Mouse (Mus musculus) heart, postnatal 0 days (tissue): Measurements from ENCODE around the gene Lsg1. TPM values are rescaled to one million over a fixed set of nuclear protein-coding genes. Genes with fewer than 3 reads are reported as not detected.

Experiments
- ATAC-seq: fragments of 200-750 bp; cut with Nextera tagmentation; 2 replicates; pipeline ENCODE4 v1.8.0; 2017; ENCODE audit warnings: low read depth, moderate number of reproducible peaks, moderate library complexity; ENCODE audit not compliant: insufficient read depth
- DNase-seq: peaks from one replicate; pipeline ENCODE4 v3.0.0-alpha.2; 2016; ENCODE audit warnings: low spot score
- H3K27ac ChIP-seq: fragments of 300-500 bp; sonication (generic); 2 replicates; pipeline ENCODE4 v1.5.1; 2014; ENCODE audit warnings: low read depth, mild to moderate bottlenecking
- H3K27me3 ChIP-seq: fragments of 300-500 bp; sonication (generic); 2 replicates; pipeline ENCODE4 v1.6.1; 2014; ENCODE audit warnings: low read length, mixed read lengths; ENCODE audit not compliant: control insufficient read depth, insufficient read depth
- H3K36me3 ChIP-seq: fragments of 300-500 bp; sonication (generic); replicated peaks from 2 replicates; pipeline ENCODE4 v1.6.1; 2014; ENCODE audit warnings: low read length, mixed read lengths; ENCODE audit not compliant: control insufficient read depth, insufficient read depth
- H3K4me1 ChIP-seq: fragments of 300-500 bp; sonication (generic); 2 replicates; pipeline ENCODE4 v1.6.1; 2014; ENCODE audit warnings: antibody characterized with exemption; ENCODE audit not compliant: control insufficient read depth, insufficient read depth
- H3K4me2 ChIP-seq: fragments of 300-500 bp; sonication (generic); 2 replicates; pipeline ENCODE4 v1.6.1; 2014; ENCODE audit warnings: low read depth, mild to moderate bottlenecking, low read length, moderate library complexity
- H3K4me3 ChIP-seq: fragments of 300-500 bp; sonication (generic); 2 replicates; pipeline ENCODE4 v1.5.1; 2014; ENCODE audit warnings: low read depth, low read length
- H3K9ac ChIP-seq: fragments of 300-500 bp; sonication (generic); replicated peaks from 2 replicates; pipeline ENCODE4 v1.6.1; 2014; ENCODE audit warnings: low read depth, low read length, mixed read lengths
- H3K9me3 ChIP-seq: fragments of 300-500 bp; sonication (generic); replicated peaks from 2 replicates; pipeline ENCODE4 v1.6.1; 2016; ENCODE audit warnings: low read length; ENCODE audit not compliant: control insufficient read depth
- CTCF ChIP-seq: IDR thresholded peaks from 2 replicates; pipeline ENCODE4 v1.5.1; 2016; ENCODE audit warnings: antibody characterized with exemption, control low read depth, low read depth
- EP300 ChIP-seq: IDR thresholded peaks from 2 replicates; pipeline ENCODE4 v1.6.1; 2016; ENCODE audit warnings: antibody characterized with exemption, low read depth
- WGBS: fragments of 180-500 bp; shearing (Covaris S2); extraction: QIAGEN DNeasy Blood & Tissue Kit; methylation state at CpG from one replicate; pipeline ENCODE4 v1.1.7; 2014; 5-methylcytosine and 5-hydroxymethylcytosine counted together
- polyA plus RNA-seq: library from polyadenylated mRNA; unstranded; fragments of >200 nt; fragmentation: Nextera tagmentation; extraction: Ambion mirVana; gene quantifications from 2 replicates; pipeline ENCODE4 v1.2.1, GENCODE M21; 2015
- total RNA-seq: library from RNA; depleted of rRNA; stranded (reverse); fragments of >200 nt; gene quantifications from 2 replicates; pipeline ENCODE4 v1.2.3, GENCODE M21; 2014; ENCODE audit warnings: low replicate concordance

The Lsg1 gene
- total and polyA plus RNA-seq, 2 experiments from 2014 or later, result 15.8 to 32.8 TPM

DNA sequence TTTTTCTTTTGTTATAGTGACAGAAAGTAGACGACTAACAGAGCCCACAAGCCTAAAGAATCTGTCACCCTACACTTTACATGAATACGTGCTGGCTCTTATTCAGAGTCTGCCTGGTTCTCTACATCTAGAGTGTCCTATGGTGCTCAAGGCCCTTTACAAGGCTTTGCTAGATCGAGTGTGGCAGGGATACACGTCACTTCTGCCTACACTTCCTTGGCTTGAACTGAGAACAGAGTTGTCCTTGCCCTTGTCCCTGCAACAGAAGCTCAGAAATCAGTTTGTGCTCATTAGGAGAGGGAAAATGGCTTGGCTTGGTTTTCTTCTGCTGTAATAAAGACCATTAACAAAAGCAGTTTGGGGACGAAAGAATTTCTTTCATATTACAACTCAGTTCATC, 23.9 kb upstream of the Lsg1 start:
- no peaks in the 10 kb centered on the region for H3K36me3 ChIP-seq
- H3K27me3 ChIP-seq, result no peaks in the 10 kb centered on the region
- no peak overlapping the region for H3K27ac ChIP-seq
- H3K9me3 ChIP-seq, result no peaks in the 10 kb centered on the region
- no peak for ATAC-seq
- no peak overlapping the region for H3K4me2 ChIP-seq
- H3K4me1 ChIP-seq, result no peaks in the 10 kb centered on the region
- H3K9ac ChIP-seq, result no peak overlapping the region
- H3K4me3 ChIP-seq, result no peak overlapping the region
- WGBS, result 60% methylated on average over 5 of the region's 5 CpGs
- no peak for DNase-seq
- TF ChIP-seq CTCF (no peak), EP300 (no peak)

DNA sequence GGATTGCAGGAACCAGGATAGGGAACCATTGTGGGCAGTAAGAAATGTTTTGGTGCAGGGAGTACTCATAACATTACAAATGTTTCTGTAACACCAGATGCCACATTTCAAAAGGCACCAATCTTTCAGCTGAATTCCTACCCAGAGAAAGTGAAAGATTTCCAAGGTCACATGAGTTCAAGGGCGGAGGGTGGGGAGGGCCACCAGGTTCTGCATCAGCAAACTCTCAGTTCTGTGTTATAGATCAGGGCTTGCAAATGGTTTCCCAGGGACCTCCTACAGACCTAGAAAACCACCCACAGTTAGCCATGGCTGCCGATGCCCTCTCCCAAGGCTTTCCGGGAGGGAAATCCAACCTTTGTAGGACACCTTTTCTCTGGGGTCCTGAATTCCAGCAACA, 20.5 kb upstream of the Lsg1 start:
- 74% methylated on average over 3 of the region's 3 CpGs for WGBS
- no peak overlapping the region for H3K27ac ChIP-seq
- H3K9me3 ChIP-seq, result no peaks in the 10 kb centered on the region
- H3K4me1 ChIP-seq, result peaks cover 6% of the 10 kb centered on the region
- H3K4me2 ChIP-seq, result no peak overlapping the region
- no peak for DNase-seq
- no peak overlapping the region for H3K9ac ChIP-seq
- no peak for TF ChIP-seq EP300
- TF ChIP-seq CTCF, result no peak
- H3K36me3 ChIP-seq, result no peaks in the 10 kb centered on the region
- H3K27me3 ChIP-seq, result no peaks in the 10 kb centered on the region
- no peak for ATAC-seq
- no peak overlapping the region for H3K4me3 ChIP-seq

DNA sequence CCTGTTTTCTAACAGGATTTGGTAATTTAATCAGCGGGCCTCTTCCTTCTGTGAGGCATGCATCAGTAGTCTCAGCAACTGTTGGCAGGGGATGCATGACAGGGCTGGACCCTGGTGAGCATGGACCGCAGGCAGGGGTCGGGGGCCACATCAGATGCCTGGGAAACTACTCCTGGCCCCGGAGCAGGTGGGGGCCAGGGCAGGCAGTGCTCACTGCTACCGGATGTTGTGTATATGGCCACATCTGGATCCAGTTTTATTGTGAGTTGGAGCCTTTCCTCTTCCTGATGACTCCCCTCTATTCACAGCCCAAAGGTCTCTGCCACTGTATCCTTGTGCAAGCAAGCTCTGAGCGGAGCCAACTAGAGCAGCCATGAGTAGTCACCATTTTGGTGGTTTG, 18.1 kb upstream of the Lsg1 start:
- no peak for TF ChIP-seq EP300
- TF ChIP-seq CTCF, result no peak
- WGBS, result 68% methylated on average over 6 of the region's 6 CpGs
- DNase-seq (no peak), ATAC-seq (no peak)
- no peaks in the 10 kb centered on the region for H3K27me3 ChIP-seq
- peaks cover 13% of the 10 kb centered on the region for H3K4me1 ChIP-seq
- no peak overlapping the region for H3K4me3 ChIP-seq
- H3K4me2 ChIP-seq, result no peak overlapping the region
- H3K27ac ChIP-seq, result no peak overlapping the region
- no peaks in the 10 kb centered on the region for H3K36me3 ChIP-seq
- no peaks in the 10 kb centered on the region for H3K9me3 ChIP-seq
- no peak overlapping the region for H3K9ac ChIP-seq

DNA sequence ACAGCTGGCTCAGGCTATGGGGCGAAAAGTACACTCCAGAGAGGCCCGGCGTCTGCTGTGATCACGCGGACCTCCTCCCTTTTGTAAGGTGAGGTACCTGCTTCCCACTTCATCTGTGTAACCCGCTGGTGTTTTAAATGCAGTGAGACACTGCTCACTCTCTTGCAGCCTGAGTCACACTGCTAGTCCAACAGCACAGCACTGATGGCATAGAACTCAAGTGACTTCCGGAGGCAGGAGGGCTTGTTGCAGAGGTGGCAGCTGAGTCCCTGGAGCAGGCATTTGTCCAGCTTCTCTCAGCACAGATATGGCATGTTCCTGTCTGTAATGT, 17.4 kb upstream of the Lsg1 start:
- no peak for DNase-seq

DNA sequence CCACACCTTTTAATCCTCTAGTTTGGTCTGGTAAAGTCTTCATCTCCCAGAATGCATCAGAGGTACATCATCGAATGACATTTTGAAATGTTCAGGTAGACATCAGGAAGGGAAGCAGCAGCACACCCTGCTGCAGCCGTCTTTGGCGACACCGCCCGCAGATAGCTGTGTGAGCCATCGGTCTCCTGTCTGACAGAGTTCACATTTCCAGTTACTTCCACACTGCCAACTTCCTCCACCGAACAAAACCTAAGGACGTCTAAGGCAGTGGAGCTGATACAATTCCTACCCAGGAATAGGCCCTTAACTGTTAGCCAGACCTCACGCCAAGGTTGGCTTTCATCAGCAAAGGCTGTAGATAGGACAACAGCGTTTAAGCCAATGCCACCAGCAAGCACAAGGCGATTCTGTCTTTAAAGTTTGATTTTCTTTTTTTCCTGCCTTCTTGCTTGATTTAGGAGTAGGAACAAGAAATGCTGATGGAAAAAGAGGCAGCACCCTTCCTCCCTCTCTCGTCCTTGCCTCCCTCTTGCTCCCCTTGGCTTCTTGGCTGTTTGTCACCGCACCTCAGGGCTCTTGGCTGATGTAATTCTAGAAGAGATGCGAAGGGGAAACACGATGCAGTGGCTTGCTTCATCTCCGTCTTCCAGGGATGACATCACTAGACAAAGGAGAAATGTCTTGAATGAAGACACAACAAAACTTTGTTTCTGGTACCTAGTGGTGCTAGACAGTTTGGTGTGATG, 16.8 kb upstream of the Lsg1 start:
- peaks cover 13% of the 10 kb centered on the region for H3K4me1 ChIP-seq
- H3K4me2 ChIP-seq, result no peak overlapping the region
- TF ChIP-seq EP300 (no peak), CTCF (no peak)
- H3K9me3 ChIP-seq, result no peaks in the 10 kb centered on the region
- no peak overlapping the region for H3K9ac ChIP-seq
- H3K36me3 ChIP-seq, result no peaks in the 10 kb centered on the region
- H3K4me3 ChIP-seq, result no peak overlapping the region
- H3K27ac ChIP-seq, result peak overlapping the region; percentile 56
- DNase-seq (no peak), ATAC-seq (no peak)
- WGBS, result 55% methylated on average over 16 of the region's 16 CpGs
- H3K27me3 ChIP-seq, result no peaks in the 10 kb centered on the region

More for the DNA sequence above, 17.4 kb upstream of the Lsg1 start:
- H3K9ac ChIP-seq, result no peak overlapping the region
- H3K4me2 ChIP-seq, result no peak overlapping the region
- no peaks in the 10 kb centered on the region for H3K9me3 ChIP-seq
- no peaks in the 10 kb centered on the region for H3K36me3 ChIP-seq
- H3K4me1 ChIP-seq, result peaks cover 13% of the 10 kb centered on the region
- no peak for ATAC-seq
- H3K4me3 ChIP-seq, result no peak overlapping the region
- H3K27me3 ChIP-seq, result no peaks in the 10 kb centered on the region
- WGBS, result 32% methylated on average over 7 of the region's 7 CpGs
- TF ChIP-seq CTCF (no peak), EP300 (no peak)
- peak overlapping the region; percentile 56 for H3K27ac ChIP-seq

DNA sequence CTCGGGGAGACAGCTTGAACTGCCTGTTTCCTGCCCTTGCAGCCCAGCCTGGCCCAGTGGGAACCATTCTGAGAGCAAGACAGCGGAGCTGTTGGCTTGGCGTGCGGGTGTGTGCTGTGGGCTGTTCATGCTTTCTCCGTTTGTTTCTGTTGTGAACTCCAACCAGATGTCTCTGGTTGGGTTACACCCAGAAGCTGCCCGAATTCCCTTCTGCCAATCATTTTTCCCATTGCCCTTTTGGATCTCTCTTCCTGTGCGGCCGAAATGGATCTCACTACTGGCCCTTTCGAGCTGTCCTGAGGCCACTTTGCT, 16.1 kb upstream of the Lsg1 start:
- H3K27me3 ChIP-seq, result no peaks in the 10 kb centered on the region
- no peaks in the 10 kb centered on the region for H3K36me3 ChIP-seq
- TF ChIP-seq CTCF, result no peak
- DNase-seq (no peak), ATAC-seq (no peak)
- no peak overlapping the region for H3K9ac ChIP-seq
- WGBS, result 64% methylated on average over 9 of the region's 9 CpGs
- peak overlapping the region; percentile 84 for H3K4me2 ChIP-seq
- H3K9me3 ChIP-seq, result no peaks in the 10 kb centered on the region
- H3K4me1 ChIP-seq, result peaks cover 13% of the 10 kb centered on the region
- H3K27ac ChIP-seq, result peak overlapping the region; percentile 56
- peak overlapping the region; percentile 94; the same call in 1 of the 2 replicates for H3K4me3 ChIP-seq
